Mouse (Mus musculus) spleen, adult 12 weeks (tissue): ENCODE measurements at regions not wholly inside any gene's neighbourhood (a gene's known extent, or its start where the extent isn't known, plus 50 kb on each side); places are given as distances from the start of the nearest gene placed in this dataset.
A peak's percentile ranks its signal among the peaks of the same experiment; 100 is the strongest.
"Not testable (repeated sequence)": the region's sequence is repeated elsewhere in the genome, so short reads cannot be mapped to it uniquely, and the experiment has no call there.

Source experiments
- DNase-seq: peaks from one replicate; pipeline ENCODE4 v3.0.0; 2022; ENCODE audit warnings: low spot score

DNA sequence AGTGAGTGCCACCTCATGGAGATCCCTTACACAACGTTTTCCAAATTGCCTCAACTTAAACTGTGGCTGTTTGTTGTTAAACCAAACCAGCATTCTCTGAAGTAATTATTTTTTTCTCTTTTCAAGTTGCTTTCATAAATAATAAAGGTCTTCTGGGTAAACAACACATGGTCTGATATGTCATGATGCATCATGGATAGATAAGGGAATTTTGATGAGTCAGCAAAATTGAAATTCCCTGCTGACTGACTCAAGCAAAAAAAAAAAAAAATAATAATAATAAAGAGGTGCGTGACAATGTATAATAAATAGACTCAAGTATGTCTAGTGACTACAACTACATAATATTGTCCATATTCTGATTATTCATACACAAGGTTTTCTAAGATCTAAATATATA lies 201.8 kb downstream of the Adgb start:
- no peak for DNase-seq

- no peak for DNase-seq
These were observed 219.4 kb downstream of the Adgb start for GRCm38 (mm10) chr10:10252540-10253318.

DNA sequence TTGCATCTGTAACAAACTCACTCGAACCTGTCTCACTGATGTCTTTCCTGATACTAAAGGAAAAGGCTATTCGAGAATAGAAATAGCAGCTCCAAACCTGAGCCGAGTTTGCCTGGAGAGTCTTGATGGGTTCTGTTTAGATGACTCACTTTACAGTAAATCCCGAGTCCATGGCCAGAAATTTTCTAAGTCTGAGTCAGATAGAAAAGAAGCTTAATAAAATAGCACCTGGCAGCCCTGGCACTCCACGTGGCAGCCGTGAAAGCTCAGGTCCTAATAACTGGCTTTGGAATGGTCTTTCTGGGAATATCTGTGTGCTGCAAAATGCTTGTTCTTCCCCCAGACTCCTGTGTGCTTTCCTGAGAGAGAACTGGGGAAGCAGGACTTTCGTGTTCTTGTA lies 220.0 kb downstream of the Adgb start:
- no peak for DNase-seq

GRCm38 (mm10) chr10:10234894-10235523 lies 237.1 kb downstream of the Adgb start:
- no peak for DNase-seq

DNA sequence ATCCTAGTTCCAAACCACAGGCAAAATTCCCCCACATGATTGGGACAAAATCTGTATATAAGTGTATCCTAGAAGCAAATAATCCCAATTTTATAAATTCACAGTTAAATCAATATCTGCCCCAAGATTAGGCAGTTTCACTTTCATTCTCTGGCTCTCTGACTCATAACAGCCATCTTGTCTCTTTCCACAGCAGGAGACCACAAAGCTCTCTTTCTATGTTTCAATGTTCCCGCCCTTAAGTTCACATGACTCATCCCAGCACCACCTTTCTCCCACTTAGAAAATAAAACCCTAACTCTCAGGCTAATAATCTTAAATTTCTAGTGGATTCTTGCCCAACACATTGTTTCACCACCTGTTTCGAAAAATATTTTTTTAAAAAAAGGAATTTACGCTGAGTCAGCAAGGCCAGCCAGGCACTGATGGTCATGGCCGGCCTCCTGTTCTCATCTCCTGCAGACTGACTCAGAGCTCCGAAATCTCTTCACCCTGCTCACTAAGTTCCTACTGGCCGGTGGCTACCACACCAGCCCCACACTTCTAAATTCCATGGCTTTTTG lies 247.5 kb downstream of the Adgb start:
- no peak for DNase-seq

DNA sequence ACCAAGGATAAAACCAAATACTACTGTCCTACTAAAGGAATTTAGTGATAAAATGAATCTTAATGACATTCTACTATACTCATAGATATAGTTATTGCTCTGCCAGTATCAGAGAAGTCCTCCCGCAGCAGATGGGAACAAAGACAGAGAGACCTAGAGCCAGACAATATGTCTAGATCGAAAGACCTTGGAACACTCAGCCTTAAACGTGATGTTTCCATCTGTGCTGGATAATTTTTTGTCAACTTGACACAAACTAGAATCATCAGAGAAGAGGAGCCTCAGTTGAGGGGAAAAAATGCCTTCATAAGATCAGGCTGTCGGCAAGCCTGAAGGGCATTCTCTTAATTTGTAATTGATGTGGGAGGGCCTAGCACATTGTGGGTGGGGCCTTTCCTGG lies 252.4 kb downstream of the Adgb start:
- no peak for DNase-seq

GRCm38 (mm10) chr10:10216892-10217291 lies 255.2 kb downstream of the Adgb start:
- no peak for DNase-seq

GRCm38 (mm10) chr10:10215376-10215775 lies 256.8 kb downstream of the Adgb start:
- DNase-seq = no peak

GRCm38 (mm10) chr10:10208354-10208753 lies 263.8 kb downstream of the Adgb start:
- no peak for DNase-seq

GRCm38 (mm10) chr10:10205805-10206520 lies 266.2 kb downstream of the Adgb start:
- no peak for DNase-seq

DNA sequence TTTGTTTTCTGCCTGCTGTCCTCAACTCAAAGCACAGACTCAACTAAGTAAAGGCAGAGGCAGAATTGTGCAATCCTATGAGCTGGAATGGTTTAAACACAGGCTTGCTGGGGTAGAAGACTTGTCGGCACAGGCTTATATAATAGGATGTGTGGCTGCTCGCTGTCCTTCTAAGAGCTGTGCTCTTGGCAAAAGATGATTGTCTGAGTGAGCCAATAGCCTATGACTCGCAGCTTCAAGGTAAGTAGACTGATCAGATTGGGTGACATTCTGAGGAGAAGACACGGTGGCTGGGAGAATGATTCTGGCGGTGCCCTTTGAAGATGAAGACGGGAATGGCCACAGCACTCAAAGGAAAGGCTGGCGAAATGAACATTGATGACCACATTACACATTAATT lies 268.1 kb downstream of the Adgb start:
- no peak for DNase-seq

- no peak for DNase-seq
These were observed 281.8 kb downstream of the Adgb start for GRCm38 (mm10) chr10:10190308-10190707.

- no peak for DNase-seq
These were observed 284.0 kb downstream of the Adgb start for GRCm38 (mm10) chr10:10188113-10188512.

DNA sequence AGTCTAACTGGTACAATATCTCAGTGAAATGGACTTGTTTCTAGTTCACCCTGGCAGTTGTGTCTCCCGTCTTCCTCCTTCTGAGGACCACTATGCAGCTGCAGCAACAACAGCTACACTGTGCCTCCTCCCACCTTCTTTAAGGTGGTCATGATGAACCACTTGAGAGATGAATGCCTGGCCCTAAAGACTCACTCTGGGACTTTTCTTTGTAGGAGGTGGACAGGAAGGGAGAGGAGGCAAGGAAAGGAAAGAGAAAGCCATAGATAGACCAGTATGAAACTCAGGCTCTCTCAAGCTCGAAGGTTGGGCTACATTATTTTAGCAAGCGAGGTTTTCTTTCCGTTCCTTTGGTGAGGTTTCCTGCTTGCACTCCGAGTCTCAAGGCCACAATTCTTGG lies 285.4 kb downstream of the Adgb start:
- no peak for DNase-seq

GRCm38 (mm10) chr10:10185298-10185883 lies 284.5 kb upstream of the Stxbp5 start:
- no peak for DNase-seq

- DNase-seq = peak; percentile 5
These were observed 283.5 kb upstream of the Stxbp5 start for GRCm38 (mm10) chr10:10184386-10184785.

DNA sequence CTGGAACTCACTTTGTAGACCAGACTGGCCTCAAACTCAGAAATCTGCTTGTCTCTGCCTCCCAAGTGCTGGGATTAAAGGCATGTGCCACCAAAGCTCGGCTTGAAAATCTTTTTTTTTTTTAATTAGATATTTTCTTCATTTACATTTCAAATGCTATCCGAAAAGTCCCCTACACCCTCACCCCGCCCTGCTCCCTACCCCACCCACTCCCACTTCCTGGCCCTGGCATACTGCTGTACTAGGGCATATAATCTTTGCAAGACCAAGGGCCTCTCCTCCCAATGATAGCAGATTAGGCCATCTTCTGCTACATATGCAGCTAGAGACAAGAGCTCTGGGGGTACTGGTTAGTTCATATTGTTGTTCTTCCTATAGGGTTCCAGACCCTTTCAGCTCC lies 276.2 kb upstream of the Stxbp5 start:
- not testable (repeated sequence) for DNase-seq
